Mouse (Mus musculus) layer of hippocampus, postnatal 36 days (tissue): ENCODE measurements around the gene Gprc5d. TPM values are rescaled to one million over a fixed set of nuclear protein-coding genes. Genes with fewer than 3 reads are reported as not detected.

ENCODE experiments used
- DNase-seq, 2 experiments: peaks; one replicate each; pipeline ENCODE4 v3.0.0; 2022
- total RNA-seq, 2 experiments: library from RNA; stranded (reverse); gene quantifications; 2 replicates each; pipeline ENCODE4 v1.2.3; 2021

Gene Gprc5d
- total RNA-seq, 2 experiments from 2014 or later, result not detected

GRCm38 (mm10) chr6:135066795-135067445 is 51.2 kb downstream of the Gprc5d start:
- no peak for DNase-seq

DNA sequence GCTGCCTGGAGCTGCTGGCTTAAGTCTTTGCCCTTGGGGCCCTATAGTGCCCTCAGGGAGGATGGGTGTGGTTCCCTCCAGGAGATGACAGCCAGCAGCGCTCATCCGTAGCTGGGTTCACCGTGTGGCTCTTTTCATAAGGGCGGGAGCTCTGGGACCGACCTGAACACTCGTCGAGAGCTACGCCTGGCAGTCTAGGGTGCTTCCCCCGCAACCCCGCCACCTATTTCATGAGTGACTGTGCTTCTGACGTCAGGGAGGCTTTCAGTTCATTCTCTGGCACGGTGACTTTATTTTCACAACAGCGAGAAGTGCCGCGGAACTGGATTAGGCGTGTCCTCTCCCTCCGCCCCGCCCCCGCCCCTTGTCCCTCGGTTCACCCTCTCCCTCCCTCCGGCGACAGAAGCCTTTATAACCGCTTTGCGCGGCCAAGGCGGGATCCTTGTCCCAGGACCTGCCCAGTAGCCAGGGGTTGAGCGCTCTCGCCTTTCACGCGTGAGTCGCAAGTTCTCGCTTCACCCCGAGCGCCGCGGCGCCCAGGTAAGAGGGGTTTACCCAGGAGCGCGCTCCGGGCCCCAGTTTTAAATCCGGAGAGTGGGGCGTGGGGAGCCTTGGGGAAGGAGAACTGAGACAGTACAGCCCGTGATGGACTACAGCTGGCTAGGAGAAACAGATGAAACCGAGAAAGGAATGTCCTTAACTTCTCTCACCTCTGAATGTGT is 52.7 kb downstream of the Gprc5d start, which contains the start of gene Gprc5a:
Gene Gprc5a (plus strand): TSS at position 416 of the 722 bp plus-strand sequence.
- DNase-seq, result no peak

- DNase-seq, result no peak
These were observed 53.5 kb downstream of the Gprc5d start for GRCm38 (mm10) chr6:135064621-135065020.

- no peak for DNase-seq
These were observed 57.4 kb downstream of the Gprc5d start for GRCm38 (mm10) chr6:135060728-135061127.

Other genes with a start within 250 kb of the Gprc5d start
- 10 to 100 TPM; 28.1 to 29.3 TPM for gene Gpr19, start 219.7 kb downstream of the Gprc5d start, total RNA-seq
- gene Cdkn1b, start 197.9 kb downstream of the Gprc5d start, total RNA-seq, result 10 to 100 TPM; 51.0 to 52.6 TPM
- gene Apold1, start 136.6 kb downstream of the Gprc5d start, total RNA-seq, result 1 to 10 TPM; 3.1 to 3.4 TPM
- gene Ddx47, start 106.7 kb downstream of the Gprc5d start, total RNA-seq, result 10 to 100 TPM; 51.6 to 58.1 TPM
- gene Gprc5a, start 52.6 kb downstream of the Gprc5d start, total RNA-seq, result under 1 TPM; 0.15 to 0.40 TPM
- 100 to 1,000 TPM; 157 to 166 TPM for gene Fam234b, start 79.7 kb upstream of the Gprc5d start, total RNA-seq
- gene Hebp1, start 79.7 kb upstream of the Gprc5d start, total RNA-seq, result 10 to 100 TPM; 74.3 to 79.5 TPM
- gene Gsg1, start 136.1 kb upstream of the Gprc5d start, total RNA-seq, result under 1 TPM in 1 of 2 experiments, not detected in 1; 0.42 TPM
- not detected for gene Pbp2, start 192.1 kb upstream of the Gprc5d start, total RNA-seq
- 1 to 10 TPM; 2.1 to 2.5 TPM for gene Emp1, start 244.3 kb upstream of the Gprc5d start, total RNA-seq